Mouse (Mus musculus) kidney, adult 2 months (tissue): ENCODE measurements at regions not wholly inside any gene's neighbourhood (a gene's known extent, or its start where the extent isn't known, plus 50 kb on each side); places are given as distances from the start of the nearest gene placed in this dataset.
"Not testable (repeated sequence)": the region's sequence is repeated elsewhere in the genome, so short reads cannot be mapped to it uniquely, and the experiment has no call there.

ENCODE experiments used
- CTCF ChIP-seq: fragments of 200-500 bp; conservative IDR thresholded peaks from 2 replicates; pipeline ENCODE4 v1.5.1; 2011; ENCODE audit warnings: low read depth, mild to moderate bottlenecking, control low read depth, low read length, moderate library complexity, mixed read lengths; ENCODE audit not compliant: insufficient read depth, insufficient read length
- POLR2A ChIP-seq: fragments of 200-500 bp; IDR thresholded peaks from one replicate; pipeline ENCODE4 v1.6.1; 2011; ENCODE audit warnings: low read depth, low read length, control low read depth

- not testable (repeated sequence) for TF ChIP-seq CTCF, POLR2A
Observed at GRCm38 (mm10) chr1:17932108-17932810, 213.4 kb downstream of the Crisp4 start.
